In genomic region chr4:136088364-136088763, GRCm38 (mm10) we compare ENCODE assay signal across 21 mouse cellular contexts. TPM values are rescaled to one million over a fixed set of nuclear protein-coding genes. Genes with fewer than 3 reads are reported as not detected.
DNase-seq lines count a peak whose midpoint lies in the region; ATAC-seq and TF ChIP-seq lines count a peak whose summit lies in the region.
"Had no signal": no experiment of that assay in that cellular context is flagged by ENCODE, and none has a peak within 500 bp of the region (broad histone marks: within the 10 kb centered on the region; RNA-seq: fewer than 3 reads in every experiment).

No protein-coding gene starts in this region.

- peaks cover 23% of the 10 kb centered on the region for H3K4me1 ChIP-seq in hindbrain, embryonic 10.5 days (replicated peaks)
- H3K4me1 ChIP-seq in hindbrain, embryonic 13.5 days (replicated peaks): peaks cover 6% of the 10 kb centered on the region
- H3K4me1 ChIP-seq in thymus, adult 2 months (replicated peaks; ENCODE audit: control insufficient read depth, insufficient read depth, low read length): peaks cover 51% of the 10 kb centered on the region
- peaks cover 6% of the 10 kb centered on the region; the same call in 1 of the 2 replicates for H3K4me1 ChIP-seq in bone marrow, adult 2 months (ENCODE audit: control insufficient read depth, insufficient read depth, low read length)
- H3K4me1 ChIP-seq: neural tube, embryonic 15.5 days had no signal

- H3K36me3 ChIP-seq in hindbrain, embryonic 10.5 days: no peaks in the 10 kb centered on the region
- no peaks in the 10 kb centered on the region for H3K36me3 ChIP-seq in hindbrain, embryonic 13.5 days
- H3K36me3 ChIP-seq in thymus, adult 2 months (ENCODE audit: control insufficient read depth, insufficient read depth, low read length): no peaks in the 10 kb centered on the region
- H3K36me3 ChIP-seq: intestine, embryonic 15.5 days; limb, embryonic 13.5 days; neural tube, embryonic 15.5 days had no signal

- no peak overlapping the region for H3K9ac ChIP-seq in hindbrain, embryonic 13.5 days
- H3K9ac ChIP-seq: hindbrain, embryonic 14.5 days; intestine, embryonic 15.5 days; liver, embryonic 14.5 days; neural tube, embryonic 15.5 days had no signal

- no peak overlapping the region for H3K4me3 ChIP-seq in hindbrain, embryonic 10.5 days
- H3K4me3 ChIP-seq in hindbrain, embryonic 13.5 days: no peak overlapping the region
- no peak overlapping the region for H3K4me3 ChIP-seq in thymus, adult 2 months (ENCODE audit: control insufficient read depth, insufficient read depth, low read length)
- H3K4me3 ChIP-seq in bone marrow, adult 2 months (replicated peaks; ENCODE audit: control insufficient read depth, low read depth, low read length): no peak overlapping the region
- H3K4me3 ChIP-seq: heart, adult 2 months; intestine, embryonic 15.5 days; limb, embryonic 13.5 days; neural tube, embryonic 15.5 days had no signal

- ATAC-seq in hindbrain, embryonic 13.5 days (ENCODE audit: low FRiP score): no peak
- ATAC-seq: forebrain, embryonic 14.5 days; intestine, embryonic 15.5 days; midbrain, embryonic 16.5 days had no signal

- no peak for DNase-seq in hindbrain, embryonic 10.5 days (ENCODE audit: low spot score)
- no peak for DNase-seq in thymus, adult 2 months
- DNase-seq in thymus, adult 18-20 months: no peak
- peak; percentile 52 for DNase-seq in thymus, postnatal 4 days
- no peak for DNase-seq in testis, postnatal 14 days (ENCODE audit: low spot score)
- DNase-seq: cerebellum, adult 11 months; cerebellum, postnatal 10 days; gastrocnemius, postnatal 14 days; heart, postnatal 14 days; kidney, adult 9 months; right cerebral cortex, postnatal 14 days had no signal

- TF ChIP-seq POLR2A in thymus, adult 2 months (IDR thresholded peaks at IDR 0.05; ENCODE audit: control insufficient read depth, extremely low read depth, insufficient read depth, low read length, poor library complexity): no peak
- no peak for TF ChIP-seq POLR2A in bone marrow, adult 2 months (IDR thresholded peaks at IDR 0.05; ENCODE audit: borderline replicate concordance, control insufficient read depth, low read depth, low read length)

- 76% methylated on average over 5 of the region's 5 CpGs for WGBS in hindbrain, embryonic 10.5 days
- 72% methylated on average over 5 of the region's 5 CpGs for WGBS in hindbrain, embryonic 13.5 days
- WGBS in thymus, adult 2 months: 13% methylated on average over 5 of the region's 5 CpGs
- WGBS in bone marrow, adult 2 months: 33% methylated on average over 5 of the region's 5 CpGs

- peak overlapping the region; percentile 53; the same call in 1 of the 2 replicates for H3K27ac ChIP-seq in hindbrain, embryonic 10.5 days
- H3K27ac ChIP-seq in hindbrain, embryonic 13.5 days: no peak overlapping the region
- H3K27ac ChIP-seq in thymus, adult 2 months (ENCODE audit: control insufficient read depth, insufficient read depth, low read length): peak overlapping the region; percentile 99
- peak overlapping the region; percentile 91 for H3K27ac ChIP-seq in bone marrow, adult 2 months (ENCODE audit: control insufficient read depth, insufficient read depth, low read depth, low read length, poor library complexity)
- H3K27ac ChIP-seq: heart, adult 2 months; hindbrain, embryonic 14.5 days; intestine, embryonic 15.5 days; limb, embryonic 13.5 days; liver, embryonic 14.5 days; neural tube, embryonic 15.5 days had no signal

- H3K27me3 ChIP-seq in hindbrain, embryonic 10.5 days (ENCODE audit: insufficient read depth, poor library complexity, severe bottlenecking): peaks cover 4% of the 10 kb centered on the region; the same call in 1 of the 2 replicates
- no peaks in the 10 kb centered on the region for H3K27me3 ChIP-seq in hindbrain, embryonic 13.5 days
- H3K27me3 ChIP-seq in thymus, adult 2 months (ENCODE audit: control insufficient read depth, insufficient read depth, low read length): no peaks in the 10 kb centered on the region
- H3K27me3 ChIP-seq: intestine, embryonic 15.5 days; limb, embryonic 13.5 days; neural tube, embryonic 15.5 days had no signal

- TF ChIP-seq CTCF in thymus, adult 2 months (IDR thresholded peaks at IDR 0.05; ENCODE audit: borderline replicate concordance, control insufficient read depth, extremely low read depth, insufficient read depth, low read length, poor library complexity): no peak
- no peak for TF ChIP-seq CTCF in bone marrow, adult 2 months (IDR thresholded peaks at IDR 0.05; ENCODE audit: control insufficient read depth, insufficient read depth, low read length)

- H3K9me3 ChIP-seq in hindbrain, embryonic 10.5 days: no peaks in the 10 kb centered on the region
- H3K9me3 ChIP-seq in hindbrain, embryonic 13.5 days: no peaks in the 10 kb centered on the region
- H3K9me3 ChIP-seq: intestine, embryonic 15.5 days; neural tube, embryonic 15.5 days had no signal

- H3K4me2 ChIP-seq in hindbrain, embryonic 13.5 days: no peak overlapping the region
- H3K4me2 ChIP-seq: hindbrain, embryonic 14.5 days; intestine, embryonic 15.5 days; limb, embryonic 13.5 days; neural tube, embryonic 15.5 days had no signal

RNA-seq across cellular contexts. Expression of gene Rpl11, which starts 35.1 kb away (rescaled TPM):
- polyA plus RNA-seq in hindbrain, embryonic 10.5 days (2016; fragmentation: Nextera tagmentation; extraction: Ambion mirVana): 388 and 497 TPM in 2 replicates
- polyA plus RNA-seq in hindbrain, embryonic 13.5 days (2015; fragmentation: Nextera tagmentation; extraction: Ambion mirVana): 329 and 334 TPM in 2 replicates
- 418 and 466 TPM in 2 replicates for polyA plus RNA-seq in thymus, adult 2 months (2012; rRNA removed)
- 682 and 1,270 TPM in 2 replicates for polyA plus RNA-seq in bone marrow, adult 2 months (2011; ENCODE audit: insufficient read depth, insufficient read length, low replicate concordance, missing spikeins)

RNA-seq across cellular contexts. Expression of gene Id3, which starts 54.9 kb away (rescaled TPM):
- 576 and 684 TPM in 2 replicates for polyA plus RNA-seq in hindbrain, embryonic 10.5 days (2016; fragmentation: Nextera tagmentation; extraction: Ambion mirVana)
- polyA plus RNA-seq in hindbrain, embryonic 13.5 days (2015; fragmentation: Nextera tagmentation; extraction: Ambion mirVana): 234 and 269 TPM in 2 replicates
- polyA plus RNA-seq in thymus, adult 2 months (2012; rRNA removed): 312 and 357 TPM in 2 replicates
- 14.5 and 33.8 TPM in 2 replicates for polyA plus RNA-seq in bone marrow, adult 2 months (2011; ENCODE audit: insufficient read depth, insufficient read length, low replicate concordance, missing spikeins)
